Mouse (Mus musculus) embryonic fibroblast, embryonic 13.5 days (primary cell): Measurements from ENCODE around the gene Col27a1.

Source experiments
- CTCF ChIP-seq: IDR thresholded peaks from 2 replicates; pipeline ENCODE4 v1.5.1; 2011; ENCODE audit warnings: mild to moderate bottlenecking, control low read depth, low read length, moderate library complexity, borderline replicate concordance; ENCODE audit not compliant: insufficient read depth
- POLR2A ChIP-seq: IDR thresholded peaks from 2 replicates; pipeline ENCODE4 v1.6.1; 2011; ENCODE audit warnings: low read depth, mild to moderate bottlenecking, control low read depth, low read length, moderate library complexity

GRCm38 (mm10) chr4:63228943-63229342 is 15.1 kb downstream of the Col27a1 start:
- TF ChIP-seq CTCF (no peak), POLR2A (no peak)
